Mouse (Mus musculus): ENCODE results near the gene Galnt4.

GRCm38 (mm10) chr10:99131298-99131697, 23.3 kb downstream of the Galnt4 start:
- TF ChIP-seq POLR2A (IDR thresholded peaks at IDR 0.05; ENCODE audit: control insufficient read depth, extremely low read depth, insufficient read depth, low read length, poor library complexity) (no peak), CTCF (IDR thresholded peaks at IDR 0.05; ENCODE audit: borderline replicate concordance, control insufficient read depth, extremely low read depth, insufficient read depth, low read length, poor library complexity) (no peak)

All from thymus, adult 2 months (tissue).